Comparison of ENCODE assay signal across 8 mouse cellular contexts in genomic region chrX:142227398-142228054, GRCm38 (mm10). TPM values are rescaled to one million over a fixed set of nuclear protein-coding genes. Genes with fewer than 3 reads are reported as not detected.
DNase-seq lines count a peak whose midpoint lies in the region; ATAC-seq lines count a peak whose summit lies in the region.

No protein-coding gene starts in this region.

- no peaks in the 10 kb centered on the region for H3K4me1 ChIP-seq in embryonic facial prominence, embryonic 12.5 days
- H3K4me1 ChIP-seq in limb, embryonic 10.5 days, result no peaks in the 10 kb centered on the region
- no peaks in the 10 kb centered on the region for H3K4me1 ChIP-seq in midbrain, embryonic 10.5 days

- no peaks in the 10 kb centered on the region for H3K27me3 ChIP-seq in embryonic facial prominence, embryonic 12.5 days
- H3K27me3 ChIP-seq in limb, embryonic 10.5 days (ENCODE audit: low read depth, poor library complexity, severe bottlenecking), result peaks cover 37% of the 10 kb centered on the region
- H3K27me3 ChIP-seq in midbrain, embryonic 10.5 days (ENCODE audit: low read depth, poor library complexity, severe bottlenecking), result peaks cover 16% of the 10 kb centered on the region

- H3K4me3 ChIP-seq in embryonic facial prominence, embryonic 12.5 days, result peak overlapping the region; percentile 47
- H3K4me3 ChIP-seq in limb, embryonic 10.5 days, result peak overlapping the region; percentile 56
- peak overlapping the region; percentile 57 for H3K4me3 ChIP-seq in midbrain, embryonic 10.5 days

- no peak overlapping the region for H3K9ac ChIP-seq in embryonic facial prominence, embryonic 12.5 days

- intact Hi-C loops in heart, postnatal 36 days (cut with DNase I), result loop anchor here (10.0 kb wide), 1 partner anchor 307 kb away; no protein-coding TSS in a partner anchor

- H3K36me3 ChIP-seq in embryonic facial prominence, embryonic 12.5 days, result no peaks in the 10 kb centered on the region
- H3K36me3 ChIP-seq in limb, embryonic 10.5 days, result no peaks in the 10 kb centered on the region
- H3K36me3 ChIP-seq in midbrain, embryonic 10.5 days, result no peaks in the 10 kb centered on the region

- DNase-seq in cerebellum, postnatal 4 days (ENCODE audit: low spot score in 2 of 2), result no peak
- peak; percentile 40 for DNase-seq in adrenal gland, adult 2 months
- peak; percentile 11 to 14 for DNase-seq in heart, postnatal 36 days
- DNase-seq in limb, embryonic 10.5 days (ENCODE audit: low spot score), result peak; percentile 45
- DNase-seq in midbrain, embryonic 10.5 days (ENCODE audit: low spot score), result peak; percentile 47
- peak; percentile 10 for DNase-seq in testis, postnatal 14 days (ENCODE audit: low spot score)

- ATAC-seq in cerebellum, adult (ENCODE audit: insufficient number of reproducible peaks, low FRiP score, low TSS enrichment), result peak; percentile 49; the same call in 1 of the 2 replicates
- ATAC-seq in embryonic facial prominence, embryonic 12.5 days (ENCODE audit: insufficient number of reproducible peaks, insufficient read depth, low FRiP score, low TSS enrichment), result 0 out of 2 replicates have a peak, but pooled peaks have one; percentile 69

- 18% methylated on average over 15 of the region's 15 CpGs for WGBS in embryonic facial prominence, embryonic 12.5 days
- WGBS in limb, embryonic 10.5 days, result 21% methylated on average over 15 of the region's 15 CpGs
- WGBS in midbrain, embryonic 10.5 days, result 28% methylated on average over 15 of the region's 15 CpGs

- no peaks in the 10 kb centered on the region for H3K9me3 ChIP-seq in embryonic facial prominence, embryonic 12.5 days
- H3K9me3 ChIP-seq in limb, embryonic 10.5 days (replicated peaks), result no peaks in the 10 kb centered on the region
- no peaks in the 10 kb centered on the region for H3K9me3 ChIP-seq in midbrain, embryonic 10.5 days (replicated peaks)

- peak overlapping the region; percentile 89 for H3K27ac ChIP-seq in embryonic facial prominence, embryonic 12.5 days
- 0 out of 2 replicates have a peak overlapping the region, but pooled peaks have one; percentile 85 for H3K27ac ChIP-seq in limb, embryonic 10.5 days
- H3K27ac ChIP-seq in midbrain, embryonic 10.5 days (replicated peaks), result peak overlapping the region; percentile 86

- peak overlapping the region; percentile 41 for H3K4me2 ChIP-seq in embryonic facial prominence, embryonic 12.5 days (replicated peaks)

RNA-seq across cellular contexts. Expression of gene Nxt2, which starts 1.0 kb away (rescaled TPM):
- total RNA-seq in adrenal gland, adult 2 months (2021), result 10 to 100 TPM; 14.7 to 17.9 TPM
- 1.1 TPM in 2 replicates for polyA plus RNA-seq in adrenal gland, adult 2 months (2012; rRNA removed)
- 12.6 and 13.2 TPM in 2 replicates for polyA plus RNA-seq in embryonic facial prominence, embryonic 12.5 days (2016; fragmentation: Nextera tagmentation; extraction: Ambion mirVana)
- total RNA-seq in heart, postnatal 36 days (2021), result 1 to 10 TPM; 6.7 to 7.3 TPM
- 8.9 and 9.0 TPM in 2 replicates for polyA plus RNA-seq in limb, embryonic 10.5 days (2016; fragmentation: Nextera tagmentation; extraction: Ambion mirVana)
- polyA plus RNA-seq in midbrain, embryonic 10.5 days (2016; fragmentation: Nextera tagmentation; extraction: Ambion mirVana), result 8.8 and 9.4 TPM in 2 replicates

RNA-seq across cellular contexts. Expression of gene Gucy2f, which starts 30.8 kb away (rescaled TPM):
- not detected for total RNA-seq in adrenal gland, adult 2 months (2021)
- not detected in 2 replicates for polyA plus RNA-seq in adrenal gland, adult 2 months (2012; rRNA removed)
- not detected in 2 replicates for polyA plus RNA-seq in embryonic facial prominence, embryonic 12.5 days (2016; fragmentation: Nextera tagmentation; extraction: Ambion mirVana)
- not detected for total RNA-seq in heart, postnatal 36 days (2021)
- polyA plus RNA-seq in limb, embryonic 10.5 days (2016; fragmentation: Nextera tagmentation; extraction: Ambion mirVana), result not detected in 2 replicates
- not detected in 2 replicates for polyA plus RNA-seq in midbrain, embryonic 10.5 days (2016; fragmentation: Nextera tagmentation; extraction: Ambion mirVana)

Comparison
In these comparisons a context has a peak if more than half of its experiments do, and no peak if none do; other contexts are left out.
1. DNase-seq: peak in adrenal gland, adult 2 months (single experiment), heart, postnatal 36 days (2 of 2), limb, embryonic 10.5 days (single experiment), midbrain, embryonic 10.5 days (single experiment) and testis, postnatal 14 days (single experiment); none in cerebellum, postnatal 4 days (0 of 2).
2. Peak in every context shown above with its lines, with median percentiles within 50 percentile points of each other: H3K27ac ChIP-seq and H3K4me3 ChIP-seq.